Mouse (Mus musculus): ENCODE data around the gene Fam3c. TPM values are rescaled to one million over a fixed set of nuclear protein-coding genes. Genes with fewer than 3 reads are reported as not detected.
"Not testable (repeated sequence)": the region's sequence is repeated elsewhere in the genome, so short reads cannot be mapped to it uniquely, and the experiment has no call there.

Fam3c gene
- polyA plus RNA-seq, 1 experiment from 2014 or later = 45.7 TPM

- WGBS = 81% methylated on average over 8 of the region's 8 CpGs
- H3K9me3 ChIP-seq (replicated peaks); H3K27me3 ChIP-seq; H3K4me2 ChIP-seq; H3K9ac ChIP-seq; H3K36me3 ChIP-seq; ATAC-seq (replicated peaks; ENCODE audit: insufficient number of reproducible peaks, insufficient read depth, low FRiP score, low read depth); H3K4me1 ChIP-seq (replicated peaks); H3K4me3 ChIP-seq; H3K27ac ChIP-seq: not testable (repeated sequence)
Observed at GRCm38 (mm10) chr6:22264094-22264493, 91.9 kb downstream of the Fam3c start.

- Histone ChIP-seq H3K36me3 (no peaks in the 10 kb centered on the region), H3K9me3 (replicated peaks) (no peaks in the 10 kb centered on the region), H3K27ac (no peak overlapping the region), H3K4me1 (replicated peaks) (peaks cover 3% of the 10 kb centered on the region; the same call in 1 of the 2 replicates), H3K4me3 (no peak overlapping the region), H3K27me3 (no peaks in the 10 kb centered on the region), H3K9ac (no peak overlapping the region), H3K4me2 (no peak overlapping the region)
- 56% methylated on average over 4 of the region's 4 CpGs for WGBS
- no peak for ATAC-seq (replicated peaks; ENCODE audit: insufficient number of reproducible peaks, insufficient read depth, low FRiP score, low read depth)
Observed at GRCm38 (mm10) chr6:22262519-22262918, 93.5 kb downstream of the Fam3c start.

- Histone ChIP-seq H3K27ac (0 out of 2 replicates have a peak overlapping the region, but pooled peaks have one; percentile 47), H3K4me2 (no peak overlapping the region), H3K27me3 (no peaks in the 10 kb centered on the region), H3K36me3 (no peaks in the 10 kb centered on the region), H3K9me3 (replicated peaks) (no peaks in the 10 kb centered on the region), H3K4me1 (replicated peaks) (peaks cover 3% of the 10 kb centered on the region; the same call in 1 of the 2 replicates), H3K9ac (no peak overlapping the region), H3K4me3 (no peak overlapping the region)
- 30% methylated on average over 4 of the region's 4 CpGs for WGBS
- ATAC-seq (replicated peaks; ENCODE audit: insufficient number of reproducible peaks, insufficient read depth, low FRiP score, low read depth) = 0 out of 2 replicates have a peak, but pooled peaks have one; percentile 18
Observed at GRCm38 (mm10) chr6:22258784-22259183, 97.3 kb downstream of the Fam3c start.

Other genes with a start within 250 kb of the Fam3c start
- gene Wnt16, start 68.0 kb downstream of the Fam3c start, polyA plus RNA-seq (2015; fragmentation: Nextera tagmentation; extraction: Ambion mirVana) = 2.3 and 2.7 TPM in 2 replicates